Mouse (Mus musculus) spleen, postnatal 4 days (tissue): Measurements from ENCODE around the gene Sik2.

ENCODE experiments used
- DNase-seq, 2 experiments: peaks; one replicate each; pipeline ENCODE4 v3.0.0; 2022; ENCODE audit warnings: low spot score in 2 of 2

Gene Sik2

GRCm38 (mm10) chr9:50986123-50986522 is 22.8 kb downstream of the Sik2 start:
- DNase-seq = no peak

DNA sequence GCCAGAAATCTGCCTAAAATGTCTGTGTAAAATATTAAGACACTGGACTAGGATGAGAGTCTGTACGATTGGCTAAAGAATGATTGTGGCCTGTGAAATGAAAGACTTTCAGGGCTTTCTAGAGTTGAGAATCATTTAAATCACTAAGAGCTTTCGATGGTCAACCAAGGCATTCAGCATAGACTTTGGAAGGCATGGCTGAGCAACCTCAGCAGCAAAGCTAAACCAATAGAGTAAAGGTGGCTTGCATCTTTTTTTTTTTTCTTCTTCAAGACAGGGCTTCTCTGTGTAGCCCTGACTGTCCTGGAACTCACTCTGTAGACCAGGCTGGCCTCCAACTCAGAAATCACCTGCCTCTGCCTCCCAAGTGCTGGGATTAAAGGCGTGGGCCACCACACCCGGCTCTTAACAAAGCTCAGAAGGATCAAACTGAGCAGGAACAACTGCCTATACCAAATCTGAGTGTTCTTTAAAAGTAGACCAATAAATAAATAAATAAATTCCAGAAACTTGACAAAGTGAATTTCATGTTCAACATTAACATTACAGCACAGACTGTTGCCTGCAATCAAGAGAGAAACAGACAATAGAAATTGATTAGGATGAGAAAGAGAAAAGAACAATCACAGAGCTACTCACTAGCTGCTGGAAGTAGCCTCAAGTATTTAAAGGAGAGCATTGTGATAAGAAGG is 27.2 kb downstream of the Sik2 start:
- no peak for DNase-seq

- DNase-seq = no peak
Measured at GRCm38 (mm10) chr9:50974631-50975030, 34.2 kb downstream of the Sik2 start.

GRCm38 (mm10) chr9:50970413-50970812 is 38.5 kb downstream of the Sik2 start:
- no peak for DNase-seq

DNA sequence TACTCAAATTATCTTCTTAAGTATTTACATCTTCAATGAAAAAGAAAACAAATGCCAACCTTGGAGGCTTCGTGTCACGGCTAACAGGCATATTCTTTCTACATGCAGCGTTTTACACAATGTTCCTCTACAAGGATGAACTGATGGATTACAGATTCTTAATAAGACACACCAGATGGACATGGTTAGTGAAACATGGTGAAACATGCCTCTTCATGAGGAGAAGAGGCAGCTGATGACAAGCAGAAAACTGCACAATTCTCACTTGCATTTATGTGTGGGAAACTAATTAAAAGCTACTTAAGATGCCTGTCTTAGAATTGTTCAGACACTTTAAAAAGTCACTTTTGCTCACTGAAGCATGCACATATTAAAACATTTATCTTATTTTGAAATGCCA is 39.6 kb downstream of the Sik2 start:
- no peak for DNase-seq

DNA sequence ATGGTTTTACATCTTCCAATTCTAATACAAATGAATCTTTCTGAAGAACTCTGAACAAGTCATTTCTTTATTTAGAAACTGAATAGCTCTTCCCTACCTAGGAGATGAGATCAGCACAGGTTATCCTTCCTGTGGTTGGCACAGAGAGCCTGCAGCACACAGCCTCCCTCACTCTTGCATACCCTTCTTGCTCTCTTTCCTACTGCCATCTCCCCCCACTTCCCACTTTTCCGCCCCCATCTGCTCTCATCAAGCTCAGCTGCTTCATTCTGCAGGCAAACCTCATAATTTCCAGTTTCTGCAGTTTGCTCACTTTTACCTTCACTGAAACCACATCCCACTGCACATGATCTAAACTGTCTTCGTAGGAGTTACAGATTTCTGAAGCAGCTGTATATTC is 42.6 kb downstream of the Sik2 start:
- DNase-seq = no peak

DNA sequence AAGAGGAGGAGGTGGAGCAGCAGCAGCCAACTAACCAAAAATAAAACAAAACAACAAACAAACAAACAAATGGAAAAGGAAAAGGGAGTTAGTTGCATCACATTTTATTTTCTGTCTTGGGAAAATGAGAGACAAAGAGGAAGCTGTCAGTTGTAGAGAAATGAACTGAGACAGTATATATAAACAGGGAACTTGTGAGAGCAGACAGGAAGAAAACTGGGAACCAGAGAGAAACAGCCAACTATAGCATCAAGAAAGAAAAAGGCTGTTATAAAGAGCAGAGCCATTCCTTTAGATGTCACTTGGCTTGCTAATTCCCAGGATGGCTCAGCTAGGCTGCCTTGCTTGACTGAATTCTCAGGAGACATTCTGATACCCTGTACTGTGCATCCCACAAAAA is 43.5 kb downstream of the Sik2 start:
- no peak for DNase-seq

DNA sequence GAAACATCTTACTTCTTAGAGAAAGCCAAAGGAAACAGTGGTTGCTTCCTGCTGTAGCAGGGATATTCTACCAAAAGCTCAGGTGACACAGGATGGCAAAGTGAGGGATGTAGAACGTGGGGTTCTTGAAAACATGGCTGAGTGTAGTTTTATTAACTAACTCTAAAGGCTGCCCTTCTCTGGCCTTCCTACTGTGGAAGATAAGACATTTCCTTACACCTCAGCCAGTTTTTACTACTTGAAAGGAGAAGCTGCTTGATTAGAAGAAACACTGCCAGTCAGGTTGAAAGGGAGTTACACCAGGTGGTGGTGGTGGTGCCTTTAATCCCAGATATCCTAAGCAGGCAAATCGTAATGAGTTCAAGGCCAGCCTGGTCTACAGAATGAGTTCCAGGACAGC is 44.0 kb downstream of the Sik2 start:
- no peak for DNase-seq

DNA sequence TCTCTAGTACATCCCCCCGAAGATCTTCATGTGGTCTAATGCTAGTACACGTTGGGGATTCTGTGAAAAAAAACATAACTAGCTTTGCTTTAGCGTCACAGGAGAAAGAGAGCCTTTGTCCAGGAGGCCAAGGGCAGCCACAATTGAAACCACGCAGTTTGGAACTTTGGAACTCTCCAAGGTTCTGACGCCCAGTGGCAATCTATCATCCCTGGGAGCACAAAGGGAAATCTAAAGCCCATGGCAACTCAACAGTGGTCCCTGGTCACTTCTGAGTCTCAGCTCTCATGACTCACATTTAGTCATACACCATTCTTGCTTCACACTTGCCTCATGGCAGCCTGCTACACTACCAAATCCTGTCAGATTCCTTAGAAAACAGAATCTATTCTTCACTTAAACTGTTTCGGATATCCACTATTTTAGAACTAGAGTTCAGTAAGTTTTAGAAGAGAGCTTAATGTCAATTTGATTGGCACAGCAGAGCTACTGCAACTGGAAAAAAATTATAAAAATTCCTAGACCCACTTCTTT is 50.9 kb downstream of the Sik2 start:
- DNase-seq = no peak

DNA sequence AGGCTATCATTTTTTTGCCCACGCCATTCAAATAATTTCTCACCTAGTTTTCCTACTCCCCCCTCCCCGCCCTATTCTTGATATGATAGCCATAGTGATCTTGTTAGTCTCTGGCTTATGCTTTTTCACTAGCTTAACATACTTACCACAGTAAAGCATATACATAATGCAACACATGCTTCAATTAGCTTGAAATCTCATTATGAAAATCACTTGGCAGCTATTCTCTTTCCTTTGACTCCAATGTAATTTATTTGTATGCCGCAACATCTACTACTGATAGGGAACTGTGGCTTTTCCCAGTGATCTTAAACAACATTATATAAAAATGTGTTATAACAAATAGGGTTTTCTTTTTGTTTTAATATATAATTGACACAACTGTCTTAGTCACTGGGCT is 53.7 kb downstream of the Sik2 start:
- DNase-seq = no peak

DNA sequence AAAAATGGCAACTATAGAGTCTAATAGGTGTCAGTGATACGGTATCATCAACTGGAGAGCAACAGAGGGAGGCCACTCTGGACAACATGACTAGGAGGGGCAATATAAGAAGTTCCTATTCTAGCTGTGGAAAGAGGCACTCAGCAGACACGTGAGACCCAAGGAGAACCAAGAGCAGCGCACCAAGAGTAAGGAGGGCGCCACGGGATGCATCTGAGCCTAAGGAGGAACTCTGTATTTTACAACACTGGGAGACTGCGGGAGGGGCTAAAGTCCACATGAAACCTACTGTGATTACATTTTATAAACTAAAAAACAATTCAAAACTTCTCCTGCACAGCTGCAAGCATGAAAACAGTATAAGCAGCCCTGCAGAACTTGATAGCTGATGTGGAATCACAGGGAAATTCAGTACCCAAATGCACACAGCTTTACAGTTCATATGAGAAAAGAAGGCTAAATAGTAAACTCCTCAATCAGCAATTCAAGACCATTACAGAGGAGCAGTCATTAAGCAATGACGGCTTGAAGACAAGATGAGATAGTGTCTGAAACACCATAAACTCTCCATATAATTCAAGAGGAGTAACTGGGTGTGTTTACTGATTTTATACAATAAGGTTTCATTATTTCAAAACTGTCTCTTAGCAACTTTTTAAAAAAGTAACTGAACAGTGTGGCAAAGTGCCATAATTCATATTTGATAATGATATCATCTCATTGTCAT is 60.6 kb downstream of the Sik2 start:
- DNase-seq = no peak

- no peak for DNase-seq
Measured at GRCm38 (mm10) chr9:50946338-50946737, 62.5 kb downstream of the Sik2 start.

DNA sequence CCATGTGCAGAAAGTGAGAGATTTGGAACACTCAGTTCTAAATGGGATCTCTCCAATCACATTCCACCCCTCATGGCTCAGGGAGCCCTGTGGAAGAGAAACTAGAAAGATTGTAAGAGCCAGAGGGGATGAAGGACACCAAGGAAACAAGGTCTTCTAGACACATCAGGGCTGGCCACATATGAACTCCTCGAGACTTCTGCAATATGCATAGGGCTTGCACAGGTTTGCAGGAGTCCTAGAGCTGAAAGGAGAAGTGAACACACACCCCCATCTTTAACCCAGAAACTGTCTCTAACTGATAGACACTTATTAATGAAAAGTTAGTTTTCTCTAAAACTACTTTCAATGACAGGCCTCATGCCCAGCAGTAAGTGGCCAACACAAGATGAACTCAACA is 64.0 kb downstream of the Sik2 start:
- DNase-seq = no peak

GRCm38 (mm10) chr9:50942711-50943110 is 66.2 kb downstream of the Sik2 start:
- no peak for DNase-seq

DNA sequence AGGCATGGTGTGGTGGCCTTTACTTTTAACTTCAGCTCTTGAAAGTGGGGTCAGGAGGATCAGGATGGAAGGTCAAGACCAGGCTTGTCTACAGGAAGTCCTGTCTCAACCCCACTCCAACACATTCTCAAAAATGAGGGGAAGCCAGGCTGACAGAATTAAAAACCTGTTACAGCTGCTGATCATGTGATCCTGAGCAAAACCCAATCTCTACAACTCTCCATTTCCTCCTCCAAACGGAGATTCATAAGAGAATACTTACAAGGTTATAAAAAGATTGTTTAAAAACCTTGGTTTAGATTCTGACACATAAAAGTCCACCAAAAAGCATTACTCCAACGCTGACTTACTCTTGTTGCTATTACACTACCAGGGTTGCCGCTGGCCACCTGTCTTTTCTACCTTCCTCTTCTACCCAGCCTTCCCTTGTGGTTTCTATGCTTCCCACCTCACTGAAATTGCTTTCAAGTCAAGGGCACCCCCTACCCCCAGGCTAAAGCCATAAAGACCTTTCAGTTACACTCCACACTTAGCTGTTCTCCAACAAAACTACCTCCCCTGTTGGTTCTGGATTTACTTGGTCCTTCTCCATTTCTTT is 67.0 kb downstream of the Sik2 start:
- no peak for DNase-seq

GRCm38 (mm10) chr9:50929986-50930385 is 78.9 kb downstream of the Sik2 start:
- no peak for DNase-seq

- no peak for DNase-seq
Measured at GRCm38 (mm10) chr9:50925801-50926200, 83.1 kb downstream of the Sik2 start.

DNA sequence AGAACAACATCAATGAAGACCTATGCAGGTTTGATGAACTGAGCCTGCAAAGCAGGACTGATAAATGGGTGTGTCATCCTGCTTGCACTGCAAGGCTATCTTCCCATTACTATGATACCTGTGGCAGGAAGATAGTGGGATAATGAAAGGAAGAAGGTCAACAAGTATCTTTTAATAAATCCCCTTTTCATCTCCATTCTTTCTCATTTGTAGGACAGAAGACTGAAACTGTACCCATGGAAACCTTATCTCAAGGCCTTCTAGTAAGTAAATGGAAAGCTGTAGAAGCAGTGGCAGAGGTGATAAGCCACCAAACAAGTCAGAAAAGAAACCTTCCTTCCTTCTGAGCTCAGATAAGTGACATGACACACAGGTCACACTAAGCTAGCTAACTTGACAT is 84.4 kb downstream of the Sik2 start:
- DNase-seq = no peak

DNA sequence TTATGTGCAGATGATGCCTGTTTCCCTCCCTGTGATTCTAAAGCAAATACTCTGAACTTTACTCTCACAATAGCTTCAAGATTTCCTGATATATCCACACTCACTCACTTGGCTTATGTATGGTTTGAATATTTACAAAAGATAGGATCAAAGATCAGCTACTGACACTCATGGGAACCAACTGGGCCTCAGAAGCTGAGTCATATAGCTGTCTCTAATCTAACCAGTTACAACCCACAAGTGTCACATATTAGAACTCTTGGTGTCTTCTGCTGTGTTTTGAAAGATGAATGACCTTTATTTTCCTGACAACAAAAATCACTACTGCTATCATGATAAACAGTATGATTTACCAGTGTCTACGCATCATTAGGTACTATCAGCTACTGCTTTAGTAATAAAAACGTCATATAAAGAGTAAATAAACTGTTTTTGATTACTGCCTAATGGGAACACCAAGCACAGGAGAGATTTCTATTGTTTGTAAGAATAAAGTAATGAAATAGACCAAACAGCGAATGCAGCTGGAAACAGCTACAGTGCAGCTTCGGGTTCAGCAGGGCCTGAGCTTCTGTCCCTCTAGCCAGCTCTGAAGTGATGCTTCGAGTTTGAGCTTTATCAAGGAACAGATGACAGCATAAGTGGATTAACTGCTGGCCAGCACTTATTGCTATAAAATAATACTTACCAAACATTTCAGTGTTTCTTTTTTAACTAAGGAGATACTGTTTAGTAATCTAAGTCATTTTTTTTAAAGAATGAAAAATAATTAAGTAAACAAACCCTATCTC is 86.3 kb downstream of the Sik2 start:
- DNase-seq = no peak

DNA sequence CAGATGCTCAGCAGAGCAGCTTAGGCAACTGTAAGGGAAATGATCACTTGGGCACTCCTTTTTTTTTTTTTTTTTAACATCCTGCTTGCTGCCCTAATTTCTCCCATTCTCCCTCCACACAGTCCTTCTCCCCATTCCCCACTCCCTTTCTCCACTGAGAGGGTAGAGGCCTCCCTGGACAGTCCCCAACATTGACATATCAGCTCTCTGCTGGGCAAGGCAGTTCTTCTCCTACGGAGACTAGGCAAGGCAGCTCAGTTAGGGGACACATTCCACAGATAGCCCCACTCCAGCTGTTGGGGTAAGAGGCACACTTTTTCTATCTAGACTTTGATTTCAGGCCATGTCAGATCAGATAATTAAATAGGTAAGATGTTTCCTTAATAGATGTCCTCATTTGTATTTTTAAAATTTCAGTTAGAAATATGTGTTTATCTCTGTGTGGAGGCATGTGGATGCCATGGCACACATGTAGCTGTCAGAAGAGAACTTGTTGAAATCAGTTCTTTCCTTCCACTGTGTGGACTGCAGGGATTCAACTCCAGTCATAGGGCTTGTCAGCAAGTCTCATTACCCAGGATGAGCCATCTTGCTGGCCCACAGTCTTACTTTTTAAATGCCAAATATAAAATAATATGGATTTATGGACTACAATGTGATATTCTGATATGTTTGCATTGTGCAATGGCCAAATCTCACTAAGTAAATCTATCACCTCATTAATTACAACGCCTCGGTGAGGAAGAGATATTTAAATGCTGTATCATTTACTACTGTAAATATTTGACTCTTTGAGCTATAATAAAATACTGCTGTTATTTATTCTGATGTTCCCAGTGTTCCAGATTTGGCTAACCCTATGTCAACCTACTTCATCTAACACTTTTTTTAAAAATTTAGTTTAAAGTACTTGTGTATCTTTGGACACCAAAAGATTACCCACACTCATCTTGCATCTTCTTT is 87.7 kb downstream of the Sik2 start:
- no peak for DNase-seq

- no peak for DNase-seq
Measured at GRCm38 (mm10) chr9:50919554-50919953, 89.3 kb downstream of the Sik2 start.
